Mouse (Mus musculus): ENCODE results near the gene Gm7029.
"Not testable (repeated sequence)": the region's sequence is repeated elsewhere in the genome, so short reads cannot be mapped to it uniquely, and the experiment has no call there.

Gene Gm7029

DNA sequence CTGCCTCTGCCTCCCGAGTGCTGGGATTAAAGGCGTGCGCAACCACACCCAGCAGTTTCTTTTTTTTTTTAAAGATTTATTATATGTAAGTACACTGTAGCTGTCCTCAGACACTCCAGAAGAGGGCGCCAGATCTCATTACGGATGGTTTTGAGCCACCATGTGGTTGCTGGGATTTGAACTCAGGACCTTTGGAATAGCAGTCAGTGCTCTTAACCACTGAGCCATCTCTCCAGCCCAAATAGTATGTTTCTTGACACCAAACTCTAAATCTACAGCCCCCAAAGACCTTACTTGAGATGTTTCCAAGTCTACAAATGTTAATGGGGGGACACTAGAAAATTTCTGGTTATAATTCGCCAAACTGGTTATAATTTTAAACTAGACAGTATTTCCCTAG lies 18.3 kb downstream of the Gm7029 start:
- DNase-seq (ENCODE audit: low read depth, low spot score) = not testable (repeated sequence)

DNA sequence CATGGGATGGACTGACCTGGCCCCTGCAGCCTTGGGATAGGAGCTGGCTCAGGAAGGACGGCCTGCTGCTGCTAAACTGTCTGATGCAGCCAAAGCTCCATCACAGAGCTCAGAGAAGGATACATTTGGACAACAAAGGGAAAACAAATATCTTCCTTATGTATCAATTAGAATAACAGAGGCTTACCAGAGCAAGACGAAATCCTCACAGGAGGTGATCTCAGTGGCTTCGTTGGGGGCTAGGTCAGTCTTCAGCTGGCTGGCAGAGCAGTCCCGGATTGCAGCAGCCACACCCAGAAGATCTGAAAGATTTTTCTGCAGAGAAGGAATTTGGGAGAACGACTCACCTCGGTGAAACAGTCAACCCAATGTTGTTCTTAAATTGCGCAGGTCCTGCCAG lies 18.8 kb downstream of the Gm7029 start:
- no peak for DNase-seq (ENCODE audit: low read depth, low spot score)

DNA sequence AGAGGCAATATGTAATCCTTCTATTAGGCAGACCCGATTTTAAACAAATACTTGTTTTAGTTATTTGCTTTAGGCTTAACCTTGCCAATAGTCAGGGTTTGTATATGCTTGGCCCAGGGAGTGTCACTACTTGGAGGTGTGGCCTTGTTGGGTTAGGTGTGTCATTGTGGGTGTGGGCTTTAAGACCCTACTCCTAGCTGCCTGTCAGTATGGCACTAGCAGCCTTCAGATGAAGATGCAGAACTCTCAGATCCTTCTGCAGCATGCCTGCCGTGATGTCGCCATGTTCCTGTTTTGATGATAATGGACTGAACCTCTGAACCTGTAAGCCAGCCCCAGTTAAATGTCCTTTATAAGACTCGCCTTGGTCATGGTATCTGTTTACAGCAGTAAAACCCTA lies 19.4 kb downstream of the Gm7029 start:
- DNase-seq (ENCODE audit: low read depth, low spot score) = not testable (repeated sequence)

DNA sequence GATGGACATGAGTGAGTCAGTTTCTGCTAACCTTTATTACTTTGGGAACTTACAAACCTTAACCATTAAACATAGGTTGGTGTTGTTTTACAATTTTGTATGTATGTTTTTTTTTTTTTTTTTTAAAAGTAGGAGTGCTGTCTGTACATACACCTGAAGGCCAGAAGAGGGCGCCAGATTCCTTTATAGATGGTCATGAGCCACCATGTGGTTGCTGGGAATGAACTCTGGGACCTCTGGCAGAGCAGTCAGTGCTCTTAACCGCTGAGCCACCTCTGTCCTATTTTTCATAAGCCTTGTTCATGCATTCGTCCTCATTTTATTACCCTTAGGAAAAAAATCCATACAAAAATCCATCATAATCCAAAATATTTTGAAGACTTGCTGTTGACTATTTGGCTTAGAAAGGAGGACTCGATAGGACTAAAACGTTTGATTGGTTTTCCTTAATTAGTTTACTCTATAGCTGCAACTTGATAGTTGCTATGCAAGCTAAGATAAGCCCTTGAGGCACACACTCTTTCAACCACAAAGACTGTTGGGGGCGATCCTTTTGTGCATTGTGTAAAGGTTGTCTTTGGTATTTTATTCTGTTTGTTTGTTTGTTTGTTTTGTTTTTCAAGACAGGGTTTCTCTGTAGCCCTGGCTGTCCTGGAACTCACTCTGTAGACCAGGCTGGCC lies 23.6 kb downstream of the Gm7029 start:
- DNase-seq (ENCODE audit: low read depth, low spot score) = peak; percentile 70

DNA sequence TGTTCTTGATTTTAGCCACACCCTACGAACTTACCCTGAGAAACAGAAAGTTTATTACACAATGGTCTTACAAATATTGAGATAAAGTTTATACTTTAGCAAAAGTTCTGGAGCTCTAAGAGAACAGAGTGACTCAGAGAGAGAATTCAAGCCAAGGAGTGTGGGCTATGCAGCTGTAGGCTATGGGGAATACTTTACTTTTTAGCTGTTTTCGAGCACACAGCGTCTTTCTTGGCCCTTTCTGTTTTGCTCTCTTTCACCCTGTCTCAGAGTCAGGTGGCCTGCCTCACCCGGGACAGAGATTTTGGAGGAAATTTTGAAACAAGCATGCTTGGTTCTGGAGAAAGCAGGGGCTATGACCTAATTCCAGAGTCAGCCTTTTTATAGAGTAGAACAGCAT lies 24.6 kb downstream of the Gm7029 start:
- not testable (repeated sequence) for DNase-seq (ENCODE audit: low read depth, low spot score)

DNA sequence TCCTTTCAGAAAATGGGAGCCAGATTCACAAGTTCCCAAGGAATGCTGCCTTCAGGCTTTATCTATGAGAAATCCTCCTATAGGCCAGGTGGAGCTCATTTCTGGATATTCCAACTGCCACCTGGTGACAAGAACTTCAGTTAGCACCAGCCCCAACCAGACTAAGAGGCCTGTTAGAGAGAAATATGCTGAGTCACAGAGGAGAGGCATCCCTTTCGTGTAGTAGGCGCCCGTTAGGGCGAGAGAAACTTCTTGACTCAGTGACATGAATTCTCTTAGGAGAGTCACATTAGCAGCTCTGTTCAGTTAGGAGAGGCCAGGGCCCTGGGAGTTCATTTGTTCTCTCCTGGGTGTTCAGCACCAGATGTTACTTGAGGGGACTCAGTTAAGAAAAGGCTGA lies 26.0 kb downstream of the Gm7029 start:
- DNase-seq (ENCODE audit: low read depth, low spot score) = no peak

DNA sequence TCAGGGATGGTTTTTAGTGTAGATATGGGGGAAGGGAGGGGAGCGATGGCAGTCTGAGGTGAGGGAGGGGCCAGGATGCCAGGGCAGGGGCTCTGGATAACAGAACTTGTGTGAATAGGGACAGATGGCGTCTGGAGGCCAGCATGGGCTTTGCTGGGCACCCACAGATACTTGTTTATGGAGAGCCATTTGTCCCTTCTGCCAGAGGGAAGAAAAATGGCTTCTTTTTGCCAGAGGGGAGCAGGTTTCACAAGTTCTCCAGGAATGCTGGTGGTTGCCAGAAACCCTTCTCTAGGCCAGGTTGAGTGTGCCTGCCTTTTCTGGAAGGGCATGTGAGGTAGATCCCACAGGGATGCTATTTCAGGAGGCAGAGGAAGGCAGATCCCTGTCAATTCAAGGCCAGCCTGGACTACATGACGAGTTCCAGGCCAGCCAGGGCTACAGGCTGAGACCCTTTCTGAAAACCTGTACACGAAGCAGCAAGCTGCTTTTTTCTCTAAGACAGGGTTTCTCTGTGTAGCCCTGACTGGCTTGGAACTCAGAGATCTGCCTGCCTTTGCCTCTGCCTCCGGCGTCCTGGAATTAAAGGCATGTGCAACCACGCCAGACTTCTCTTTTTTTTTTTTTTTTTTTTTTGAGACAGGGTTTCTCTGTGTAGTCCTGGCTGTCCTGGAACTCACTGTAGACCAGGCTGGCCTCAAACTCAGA lies 26.8 kb downstream of the Gm7029 start:
- no peak for DNase-seq (ENCODE audit: low read depth, low spot score)

DNA sequence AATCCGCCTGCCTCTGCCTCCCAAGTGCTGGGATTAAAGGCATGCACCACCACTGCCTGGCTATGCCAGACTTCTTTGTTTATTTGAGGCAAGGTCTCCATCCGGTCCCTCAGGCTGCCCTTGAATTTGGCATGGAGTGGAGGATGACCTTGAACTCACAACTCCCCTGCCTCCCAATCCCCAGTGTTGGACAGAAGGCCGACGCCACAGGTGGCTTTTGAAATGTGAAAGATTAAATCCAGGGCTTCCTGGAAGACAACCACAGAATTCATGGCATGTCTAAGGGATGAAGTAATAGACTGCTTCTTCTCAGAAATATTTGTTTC lies 27.3 kb downstream of the Gm7029 start:
- no peak for DNase-seq (ENCODE audit: low read depth, low spot score)

DNA sequence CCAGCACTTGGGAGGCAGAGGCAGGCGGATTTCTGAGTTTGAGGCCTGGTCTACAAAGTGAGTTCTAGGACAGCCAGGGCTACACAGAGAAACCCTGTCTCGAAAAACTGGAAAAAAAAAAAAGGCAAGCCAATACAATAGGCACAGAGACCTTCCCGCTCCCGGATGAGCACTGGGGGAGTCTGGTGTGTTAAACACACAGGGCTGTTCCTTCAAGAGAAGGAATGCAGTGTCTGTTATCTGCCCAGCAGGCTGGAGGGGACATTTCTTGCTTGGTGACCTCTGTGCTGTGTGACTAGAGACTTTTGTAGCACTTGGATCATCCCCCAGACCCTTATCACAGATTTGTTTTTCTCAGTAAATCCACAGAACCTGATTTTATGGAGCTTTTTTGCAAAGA lies 28.0 kb downstream of the Gm7029 start:
- DNase-seq (ENCODE audit: low read depth, low spot score) = no peak

DNA sequence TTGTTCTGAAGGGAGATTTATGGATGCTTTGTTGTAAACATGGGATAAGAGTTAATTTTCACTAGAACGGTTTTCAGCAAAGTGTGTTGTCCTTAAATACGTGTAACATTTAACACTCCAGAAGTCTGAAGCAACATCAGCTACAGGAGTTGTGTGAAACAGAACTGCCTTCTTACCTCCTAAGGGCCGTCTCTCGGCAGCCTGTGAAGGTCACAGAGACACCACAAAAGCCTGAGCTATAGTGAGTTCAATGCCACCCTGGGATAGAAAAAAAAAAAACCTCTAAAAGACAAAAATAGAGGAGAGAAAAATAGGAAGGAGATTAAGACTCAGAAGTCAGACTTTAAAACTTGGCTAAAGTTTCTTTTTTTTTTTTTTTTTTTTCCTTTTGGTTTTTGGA lies 28.4 kb downstream of the Gm7029 start:
- no peak for DNase-seq (ENCODE audit: low read depth, low spot score)

DNA sequence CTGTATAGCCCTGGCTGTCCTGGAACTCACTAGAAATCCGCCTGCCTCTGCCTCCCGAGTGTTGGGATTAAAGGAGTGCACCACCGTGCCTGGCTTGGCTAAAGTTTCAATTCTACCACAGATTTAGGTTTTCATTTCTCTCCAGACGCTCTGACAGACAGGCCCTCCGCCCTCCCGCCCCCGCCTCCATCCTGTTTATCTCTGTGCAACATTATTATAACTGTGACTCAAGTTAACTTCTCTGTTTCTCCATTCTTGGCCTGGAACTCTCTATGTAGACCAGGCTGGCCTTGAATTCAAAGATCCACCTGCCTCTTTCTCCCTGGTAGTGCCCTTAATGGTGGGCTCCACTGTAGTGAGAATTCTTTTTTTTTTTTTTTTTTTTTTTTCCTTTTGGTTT lies 28.9 kb downstream of the Gm7029 start:
- DNase-seq (ENCODE audit: low read depth, low spot score) = no peak

DNA sequence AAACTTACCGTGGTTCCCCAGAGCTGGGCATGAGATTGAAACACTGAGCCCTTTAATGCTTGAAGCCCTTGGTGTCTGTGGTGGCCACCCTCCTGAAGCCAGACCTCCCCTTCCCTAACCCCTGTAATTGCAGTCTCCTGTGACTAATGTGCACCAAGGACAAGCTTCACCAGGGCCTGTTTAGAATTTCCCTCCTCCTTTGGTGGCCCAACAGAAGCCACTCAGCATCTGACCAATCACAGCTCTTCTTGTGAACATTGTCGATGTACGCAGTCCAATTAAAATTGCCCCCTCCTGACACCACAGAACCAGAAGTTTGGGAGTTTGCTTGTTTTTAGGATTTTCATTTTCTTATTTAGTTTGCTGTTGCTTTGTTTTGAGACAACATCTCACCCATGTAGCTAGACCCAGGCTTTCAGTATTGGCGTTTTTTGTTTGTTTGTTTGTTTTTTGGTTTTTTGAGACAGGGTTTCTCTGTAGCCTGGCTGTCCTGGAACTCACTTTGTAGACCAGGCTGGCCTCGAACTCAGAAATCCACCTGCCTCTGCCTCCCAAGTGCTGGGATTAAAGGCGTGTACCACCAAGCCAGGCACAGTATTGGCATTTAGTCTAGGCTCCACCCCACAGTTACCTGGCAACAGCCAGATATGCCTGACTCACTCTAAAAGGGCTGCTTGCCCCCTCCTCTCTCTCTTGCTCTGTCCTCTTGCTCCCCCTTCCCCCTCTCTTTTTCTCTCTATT lies 30.4 kb downstream of the Gm7029 start:
- DNase-seq (ENCODE audit: low read depth, low spot score) = not testable (repeated sequence)

DNA sequence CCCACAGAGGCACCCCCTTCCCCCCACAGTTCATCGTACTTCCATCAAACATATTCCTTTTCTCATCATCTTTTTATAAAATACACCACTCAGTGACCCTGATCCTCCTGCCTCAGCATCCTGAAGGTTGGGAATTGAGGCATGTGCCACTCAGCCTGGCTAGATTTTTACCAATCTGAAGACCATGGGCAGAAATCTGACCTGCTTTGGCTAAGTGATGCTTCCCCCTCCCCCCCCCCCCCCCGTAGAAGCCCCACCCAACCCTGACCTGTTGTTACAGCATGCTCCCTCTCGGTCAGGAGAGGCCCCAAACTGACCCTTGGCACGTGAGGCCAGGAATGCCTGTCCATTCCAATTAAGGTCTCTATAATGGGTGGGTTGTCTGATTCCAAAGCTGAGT lies 31.2 kb downstream of the Gm7029 start, which contains the start of gene Platr17:
Gene Platr17 (plus strand): TSS at position 301 of the 400 bp plus-strand sequence.
- not testable (repeated sequence) for DNase-seq (ENCODE audit: low read depth, low spot score)

DNA sequence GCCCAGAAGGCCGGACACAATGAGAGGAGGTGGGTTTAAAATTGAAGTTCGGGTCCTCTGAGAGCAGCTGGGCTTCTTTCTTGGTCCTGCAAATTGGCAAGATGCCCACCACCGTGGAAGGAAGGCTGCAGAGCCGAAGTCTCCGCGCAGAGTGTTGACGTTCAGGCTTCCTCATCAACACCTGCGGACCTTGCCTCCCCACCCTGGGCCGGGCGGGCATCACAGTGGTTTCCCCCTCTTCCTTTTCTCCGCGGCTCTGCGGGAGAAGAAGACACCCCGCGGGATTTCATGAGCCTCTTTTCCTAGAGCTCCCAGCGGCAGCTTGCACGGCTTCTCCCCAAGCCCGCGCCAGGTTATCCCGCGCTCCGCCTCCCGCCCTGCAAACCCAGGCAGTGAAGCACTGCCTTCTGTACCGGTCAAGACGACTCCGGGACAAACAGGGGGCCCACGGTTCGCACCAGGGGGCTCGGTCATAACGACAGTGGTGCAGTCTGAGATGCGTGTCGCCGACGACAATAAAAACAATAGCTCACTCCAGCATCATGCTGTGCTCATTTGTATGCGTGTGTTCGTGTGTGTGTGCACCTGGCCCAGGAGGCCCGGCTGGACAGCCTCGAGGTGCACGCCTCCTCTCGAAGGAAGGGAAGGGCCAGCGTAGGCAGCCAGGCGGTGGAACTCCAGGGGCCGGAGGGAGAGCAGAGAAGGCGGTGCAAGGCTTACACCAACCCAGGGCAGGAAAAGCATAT lies 34.9 kb downstream of the Gm7029 start:
- no peak for DNase-seq (ENCODE audit: low read depth, low spot score)

DNA sequence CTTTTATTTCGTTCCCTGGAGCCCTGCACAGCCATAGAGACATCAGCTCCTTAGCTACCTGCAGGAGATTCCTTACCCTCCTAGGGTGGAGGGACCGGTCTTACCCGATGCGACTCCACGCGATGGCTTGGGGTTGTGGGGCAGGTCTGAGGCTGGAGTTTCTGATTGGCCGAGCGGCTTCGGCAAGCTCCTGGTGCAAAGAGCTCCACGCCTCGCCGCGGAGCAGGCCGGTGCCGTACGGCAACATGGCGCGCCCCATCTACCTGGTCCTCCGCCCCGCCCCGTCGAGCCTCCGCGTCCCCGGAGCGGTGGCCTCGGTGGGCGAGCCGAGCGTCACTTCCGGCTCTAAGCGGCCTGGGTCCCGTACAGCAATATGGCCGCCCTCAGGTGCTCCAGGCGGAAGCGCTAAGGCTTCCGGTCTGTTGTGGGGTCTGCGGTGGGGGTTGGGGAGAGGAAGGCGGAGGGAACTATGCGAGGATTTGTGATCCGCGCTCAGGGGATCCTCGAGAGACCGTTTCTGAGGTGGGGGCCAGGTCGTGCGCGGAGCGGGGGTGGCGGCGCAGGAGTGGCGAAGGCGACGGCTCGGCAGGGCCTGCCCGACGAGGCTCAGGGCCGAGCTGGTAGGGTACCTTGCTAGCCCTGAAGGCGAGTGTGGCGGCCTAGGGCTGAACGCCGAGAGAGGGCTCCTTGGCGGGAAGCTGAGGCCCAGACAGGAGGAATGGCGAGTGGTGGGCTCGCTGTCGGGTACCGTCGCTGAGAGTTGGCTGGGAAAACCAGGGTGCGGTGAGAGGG lies 35.6 kb downstream of the Gm7029 start, which contains the start of gene Daxx:
Gene Daxx (plus strand): TSS at position 338 of the 792 bp plus-strand sequence.
- DNase-seq (ENCODE audit: low read depth, low spot score) = peak; percentile 97

DNA sequence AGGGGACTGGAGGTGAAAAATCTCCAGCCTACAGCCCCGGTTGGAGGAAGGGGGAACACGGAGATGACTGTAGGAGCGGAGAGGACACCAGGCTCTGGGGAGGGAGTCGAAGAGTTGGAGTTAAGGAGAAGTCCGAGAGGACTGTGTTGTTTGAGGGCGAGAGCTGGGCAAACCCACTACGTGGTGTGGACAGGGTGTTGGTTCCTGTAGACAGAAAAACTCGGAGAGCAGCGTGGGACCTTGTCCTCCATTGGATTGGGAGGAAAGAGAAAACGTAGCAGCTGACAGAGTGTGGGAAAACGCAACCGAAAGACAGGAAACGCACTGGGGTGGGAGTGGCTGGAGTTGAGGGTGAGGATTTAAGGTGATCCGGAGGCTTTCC lies 36.2 kb downstream of the Gm7029 start:
- DNase-seq (ENCODE audit: low read depth, low spot score) = no peak

DNA sequence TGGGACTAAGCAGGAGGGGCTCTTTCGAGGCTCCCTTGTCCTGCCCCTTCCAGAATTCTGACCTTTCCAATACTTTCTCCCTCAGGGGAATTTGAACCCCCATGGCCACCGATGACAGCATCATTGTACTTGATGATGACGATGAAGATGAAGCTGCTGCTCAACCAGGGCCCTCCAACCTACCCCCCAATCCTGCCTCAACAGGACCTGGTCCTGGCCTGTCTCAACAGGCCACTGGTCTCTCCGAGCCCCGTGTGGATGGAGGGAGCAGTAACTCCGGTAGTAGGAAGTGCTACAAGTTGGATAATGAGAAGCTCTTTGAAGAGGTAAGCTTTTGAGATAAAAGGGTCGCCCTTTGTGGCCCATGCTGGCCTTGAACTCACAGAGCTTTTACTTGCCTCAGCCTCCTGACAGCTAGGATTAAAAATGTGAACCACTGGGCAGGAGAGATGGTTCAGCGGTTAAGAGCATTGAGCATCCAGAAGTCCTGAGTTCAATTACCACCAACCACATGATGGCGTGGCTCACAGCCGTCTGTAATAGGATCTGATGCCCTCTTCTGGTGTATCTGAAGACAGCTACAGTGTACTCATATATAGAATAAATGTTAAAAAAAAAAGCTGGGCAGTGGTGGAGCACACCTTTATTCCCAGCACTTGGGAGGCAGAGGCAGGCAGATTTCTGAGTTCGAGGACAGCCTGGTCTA lies 36.9 kb downstream of the Gm7029 start:
- DNase-seq (ENCODE audit: low read depth, low spot score) = no peak

DNA sequence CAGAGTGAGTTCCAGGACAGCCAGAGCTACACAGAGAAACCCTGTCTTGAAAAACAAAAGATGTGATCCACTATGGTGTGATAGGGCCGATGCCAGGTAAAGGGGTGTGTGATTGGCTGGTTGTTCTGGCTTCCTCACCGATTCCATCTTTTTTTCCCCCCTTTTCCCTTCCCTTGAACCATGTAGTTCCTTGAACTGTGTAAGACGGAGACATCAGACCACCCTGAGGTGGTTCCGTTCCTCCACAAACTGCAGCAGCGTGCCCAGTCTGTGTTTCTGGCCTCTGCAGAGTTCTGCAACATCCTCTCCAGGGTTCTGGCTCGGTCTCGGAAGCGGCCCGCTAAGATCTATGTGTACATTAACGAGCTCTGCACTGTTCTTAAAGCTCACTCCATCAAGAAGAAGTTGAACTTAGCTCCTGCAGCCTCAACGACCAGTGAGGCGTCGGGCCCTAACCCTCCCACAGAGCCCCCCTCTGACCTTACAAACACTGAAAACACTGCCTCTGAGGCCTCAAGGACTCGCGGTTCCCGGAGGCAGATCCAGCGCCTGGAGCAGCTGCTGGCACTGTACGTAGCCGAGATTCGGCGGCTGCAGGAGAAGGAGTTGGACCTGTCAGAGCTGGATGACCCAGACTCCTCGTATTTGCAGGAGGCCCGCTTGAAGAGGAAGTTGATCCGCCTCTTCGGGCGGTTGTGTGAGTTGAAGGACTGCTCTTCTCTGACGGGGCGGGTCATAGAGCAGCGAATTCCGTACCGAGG lies 37.6 kb downstream of the Gm7029 start:
- DNase-seq (ENCODE audit: low read depth, low spot score) = no peak

DNA sequence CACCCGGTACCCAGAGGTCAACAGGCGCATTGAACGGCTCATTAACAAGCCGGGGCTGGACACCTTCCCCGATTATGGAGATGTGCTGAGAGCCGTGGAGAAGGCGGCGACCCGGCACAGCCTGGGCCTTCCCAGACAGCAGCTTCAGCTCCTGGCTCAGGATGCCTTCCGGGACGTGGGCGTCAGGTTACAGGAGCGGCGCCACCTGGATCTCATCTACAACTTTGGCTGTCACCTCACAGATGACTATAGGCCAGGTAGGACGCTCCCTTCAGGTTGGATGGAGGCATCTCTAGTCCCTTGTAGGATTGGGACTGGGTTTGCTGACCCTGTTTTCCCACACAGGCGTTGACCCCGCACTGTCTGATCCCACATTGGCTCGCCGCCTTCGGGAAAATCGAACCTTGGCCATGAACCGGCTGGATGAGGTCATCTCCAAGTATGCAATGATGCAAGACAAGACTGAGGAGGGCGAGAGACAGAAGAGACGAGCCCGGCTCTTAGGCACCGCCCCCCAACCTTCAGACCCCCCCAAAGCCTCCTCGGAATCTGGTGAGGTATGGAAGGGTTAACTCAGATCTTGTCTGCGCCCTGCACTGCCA lies 38.3 kb downstream of the Gm7029 start:
- no peak for DNase-seq (ENCODE audit: low read depth, low spot score)

All from forelimb bud, embryonic 11.5 days (tissue).